In the genomic region with DNA sequence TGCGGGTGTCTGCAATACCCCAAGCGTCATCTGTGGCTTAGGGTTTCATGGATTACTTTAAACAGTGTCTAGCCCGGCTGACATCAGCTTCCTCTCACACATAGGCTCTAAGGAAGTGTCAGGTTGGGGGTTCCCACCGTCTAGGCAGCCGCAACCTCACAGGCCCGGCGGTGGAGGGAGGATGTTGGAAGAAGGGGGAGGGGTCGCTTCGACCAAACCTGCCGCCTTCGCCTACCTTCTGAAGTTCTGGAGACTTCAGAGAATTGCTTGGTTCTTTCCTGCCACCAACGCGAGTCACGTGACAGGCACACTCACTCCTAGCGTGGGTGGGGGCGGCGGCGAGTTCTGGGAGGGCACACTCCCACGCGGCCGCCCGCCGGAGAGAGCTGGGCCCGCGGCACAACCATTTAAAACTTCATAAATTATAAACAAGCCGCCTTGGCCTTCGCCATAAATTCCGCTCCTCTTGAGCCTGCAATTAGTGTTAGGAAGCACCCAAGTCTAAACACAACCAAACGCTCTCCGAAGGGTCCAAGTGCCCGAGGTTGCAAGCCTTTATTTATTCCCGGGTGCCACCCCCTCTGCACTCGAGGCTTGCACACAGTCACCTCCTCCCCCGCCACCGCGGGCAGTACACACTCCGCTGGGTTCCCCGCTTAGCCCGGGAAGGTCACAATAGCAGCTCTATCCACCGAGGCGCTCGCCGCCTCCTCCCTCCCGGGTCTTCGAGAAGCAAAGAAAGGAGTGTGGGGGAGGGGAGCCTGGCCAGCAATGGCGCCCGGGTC, we compare ENCODE assay signal across 8 mouse cellular contexts. TPM values are rescaled to one million over a fixed set of nuclear protein-coding genes. Genes with fewer than 3 reads are reported as not detected.
A peak's percentile ranks its signal among the peaks of the same experiment; 100 is the strongest.
DNase-seq lines count a peak whose midpoint lies in the region; ATAC-seq and TF ChIP-seq lines count a peak whose summit lies in the region.

No protein-coding gene starts in this region.

- TF ChIP-seq CTCF in kidney, adult 2 months (conservative IDR thresholded peaks at IDR 0.05; ENCODE audit: insufficient read depth, insufficient read length, low read depth, low read length), result no peak

- H3K27me3 ChIP-seq in forebrain, embryonic 12.5 days, result peaks cover 98% of the 10 kb centered on the region
- peaks cover 4% of the 10 kb centered on the region; the same call in 1 of the 2 replicates for H3K27me3 ChIP-seq in kidney, adult 2 months (replicated peaks; ENCODE audit: control insufficient read depth, insufficient read depth, low read length)
- peaks cover 98% of the 10 kb centered on the region for H3K27me3 ChIP-seq in midbrain, embryonic 14.5 days (ENCODE audit: control insufficient read depth, insufficient read depth, low read length)

- DNase-seq in right cerebral cortex, postnatal 14 days, result peak; percentile 13
- DNase-seq in right cerebral cortex, adult 2 months (ENCODE audit: low spot score in 2 of 2), result no peak
- peak; percentile 64 for DNase-seq in kidney, adult 2 months
- DNase-seq in midbrain, embryonic 14.5 days, result peak; percentile 66
- peak; percentile 58 for DNase-seq in yolk sac, embryonic 10.5 days (ENCODE audit: low spot score)
- no peak for DNase-seq in urinary bladder, postnatal 10 days (ENCODE audit: low spot score)
- no peak for DNase-seq in layer of hippocampus, postnatal 10 days (ENCODE audit: low spot score in 2 of 2)

- peaks cover 23% of the 10 kb centered on the region for H3K4me1 ChIP-seq in forebrain, embryonic 12.5 days
- H3K4me1 ChIP-seq in kidney, adult 2 months (ENCODE audit: control insufficient read depth, insufficient read depth, low read length), result 0 out of 2 replicates have a peak, but pooled peaks cover 3% of the 10 kb centered on the region
- peaks cover 9% of the 10 kb centered on the region; the same call in 1 of the 2 replicates for H3K4me1 ChIP-seq in midbrain, embryonic 14.5 days (ENCODE audit: control insufficient read depth, insufficient read depth, low read length)

- H3K4me2 ChIP-seq in forebrain, embryonic 12.5 days, result peak overlapping the region; percentile 44
- H3K4me2 ChIP-seq in midbrain, embryonic 14.5 days (ENCODE audit: low read length), result peak overlapping the region; percentile 39

- under 1% methylated on average over 47 of the region's 47 CpGs for WGBS in forebrain, embryonic 12.5 days
- WGBS in kidney, adult 2 months, result 3% methylated on average over 47 of the region's 47 CpGs
- WGBS in midbrain, embryonic 14.5 days, result under 1% methylated on average over 47 of the region's 47 CpGs

- peak overlapping the region; percentile 28 for H3K4me3 ChIP-seq in forebrain, embryonic 12.5 days (replicated peaks)
- H3K4me3 ChIP-seq in kidney, adult 2 months (ENCODE audit: insufficient read depth, low read depth, low read length), result peak overlapping the region; percentile 21
- H3K4me3 ChIP-seq in midbrain, embryonic 14.5 days (replicated peaks; ENCODE audit: low read depth, low read length), result peak overlapping the region; percentile 4; the same call in 1 of the 2 replicates

- H3K27ac ChIP-seq in forebrain, embryonic 12.5 days, result no peak overlapping the region
- H3K27ac ChIP-seq in kidney, adult 2 months (ENCODE audit: insufficient read depth, low read depth, low read length), result no peak overlapping the region
- H3K27ac ChIP-seq in midbrain, embryonic 14.5 days (replicated peaks; ENCODE audit: low read depth, low read length), result no peak overlapping the region

- TF ChIP-seq POLR2A in kidney, adult 2 months (IDR thresholded peaks at IDR 0.05; ENCODE audit: low read depth, low read length), result no peak

- no peak overlapping the region for H3K9ac ChIP-seq in forebrain, embryonic 12.5 days
- H3K9ac ChIP-seq in midbrain, embryonic 14.5 days (replicated peaks; ENCODE audit: low read length), result no peak overlapping the region

- H3K36me3 ChIP-seq in forebrain, embryonic 12.5 days (replicated peaks), result no peaks in the 10 kb centered on the region
- H3K36me3 ChIP-seq in kidney, adult 2 months (ENCODE audit: control insufficient read depth, insufficient read depth, low read length), result no peaks in the 10 kb centered on the region
- H3K36me3 ChIP-seq in midbrain, embryonic 14.5 days (ENCODE audit: control insufficient read depth, insufficient read depth, low read length), result no peaks in the 10 kb centered on the region

- H3K9me3 ChIP-seq in forebrain, embryonic 12.5 days, result no peaks in the 10 kb centered on the region
- no peaks in the 10 kb centered on the region for H3K9me3 ChIP-seq in midbrain, embryonic 14.5 days (ENCODE audit: control insufficient read depth, low read length)

- peak; percentile 80 for ATAC-seq in forebrain, embryonic 12.5 days (ENCODE audit: low FRiP score)
- no peak for ATAC-seq in midbrain, embryonic 14.5 days (ENCODE audit: low FRiP score, low TSS enrichment)

RNA-seq across cellular contexts. Expression of a gene that starts 13.3 kb away (rescaled TPM):
- 0.31 and 0.52 TPM in 2 replicates for polyA plus RNA-seq in forebrain, embryonic 12.5 days (2016; fragmentation: Nextera tagmentation; extraction: Ambion mirVana)
- 0.04 and 0.08 TPM in 2 replicates for polyA plus RNA-seq in kidney, adult 2 months (2012; rRNA removed)
- polyA plus RNA-seq in midbrain, embryonic 14.5 days (2014; fragmentation: Nextera tagmentation; extraction: Ambion mirVana), result not detected in 2 replicates
- total RNA-seq in layer of hippocampus, postnatal 10 days (2021), result not detected

RNA-seq across cellular contexts. Expression of a gene that starts 23.0 kb away (rescaled TPM):
- polyA plus RNA-seq in forebrain, embryonic 12.5 days (2016; fragmentation: Nextera tagmentation; extraction: Ambion mirVana), result not detected in 2 replicates
- 5.5 and 7.8 TPM in 2 replicates for polyA plus RNA-seq in kidney, adult 2 months (2012; rRNA removed)
- not detected in 2 replicates for polyA plus RNA-seq in midbrain, embryonic 14.5 days (2014; fragmentation: Nextera tagmentation; extraction: Ambion mirVana)
- not detected for total RNA-seq in layer of hippocampus, postnatal 10 days (2021)

RNA-seq across cellular contexts. Expression of a gene that starts 37.8 kb away (rescaled TPM):
- not detected in 2 replicates for polyA plus RNA-seq in forebrain, embryonic 12.5 days (2016; fragmentation: Nextera tagmentation; extraction: Ambion mirVana)
- 20.3 and 31.4 TPM in 2 replicates for polyA plus RNA-seq in kidney, adult 2 months (2012; rRNA removed)
- polyA plus RNA-seq in midbrain, embryonic 14.5 days (2014; fragmentation: Nextera tagmentation; extraction: Ambion mirVana), result not detected in 2 replicates
- total RNA-seq in layer of hippocampus, postnatal 10 days (2021), result not detected

RNA-seq across cellular contexts. Expression of a gene that starts 37.8 kb away (rescaled TPM):
- not detected in 2 replicates for polyA plus RNA-seq in forebrain, embryonic 12.5 days (2016; fragmentation: Nextera tagmentation; extraction: Ambion mirVana)
- 10.2 and 10.7 TPM in 2 replicates for polyA plus RNA-seq in kidney, adult 2 months (2012; rRNA removed)
- not detected in 2 replicates for polyA plus RNA-seq in midbrain, embryonic 14.5 days (2014; fragmentation: Nextera tagmentation; extraction: Ambion mirVana)
- total RNA-seq in layer of hippocampus, postnatal 10 days (2021), result not detected

RNA-seq across cellular contexts. Expression of a gene that starts 45.1 kb away (rescaled TPM):
- 0.08 TPM in 1 of 2 replicates, not detected in the other for polyA plus RNA-seq in forebrain, embryonic 12.5 days (2016; fragmentation: Nextera tagmentation; extraction: Ambion mirVana)
- 45.8 and 46.2 TPM in 2 replicates for polyA plus RNA-seq in kidney, adult 2 months (2012; rRNA removed)
- not detected in 2 replicates for polyA plus RNA-seq in midbrain, embryonic 14.5 days (2014; fragmentation: Nextera tagmentation; extraction: Ambion mirVana)
- under 1 TPM in 1 of 2 experiments, not detected in 1; 0.23 TPM for total RNA-seq in layer of hippocampus, postnatal 10 days (2021)

Comparison
In these comparisons a context has a peak if more than half of its experiments do, and no peak if none do; other contexts are left out.
1. DNase-seq: peak in right cerebral cortex, postnatal 14 days (single experiment), kidney, adult 2 months (single experiment), midbrain, embryonic 14.5 days (single experiment) and yolk sac, embryonic 10.5 days (single experiment); none in right cerebral cortex, adult 2 months (0 of 2), urinary bladder, postnatal 10 days (single experiment) and layer of hippocampus, postnatal 10 days (0 of 2).
2. RNA of a gene that starts 37.8 kb away (polyA plus RNA-seq): 20.3 to 31.4 TPM in kidney, adult 2 months; not detected in forebrain, embryonic 12.5 days and not detected in midbrain, embryonic 14.5 days; every median in the first group is over 10 times any median in the second.
3. Peak in every context shown above with its lines, with median percentiles within 50 percentile points of each other: H3K4me3 ChIP-seq.